Mouse (Mus musculus) heart, adult 2 months (tissue): ENCODE measurements at regions not wholly inside any gene's neighbourhood (a gene's known extent, or its start where the extent isn't known, plus 50 kb on each side); places are given as distances from the start of the nearest gene placed in this dataset.

ENCODE experiments used
- CTCF ChIP-seq: fragments of 200-600 bp; IDR thresholded peaks from 2 replicates; pipeline ENCODE4 v1.8.1; 2022; ENCODE audit warnings: antibody characterized with exemption, mild to moderate bottlenecking, moderate library complexity
- POLR2A ChIP-seq: fragments of 200-500 bp; IDR thresholded peaks from 2 replicates; pipeline ENCODE4 v1.6.1; 2011; ENCODE audit warnings: mild to moderate bottlenecking, low read depth, low read length, control low read depth; ENCODE audit not compliant: insufficient read depth

DNA sequence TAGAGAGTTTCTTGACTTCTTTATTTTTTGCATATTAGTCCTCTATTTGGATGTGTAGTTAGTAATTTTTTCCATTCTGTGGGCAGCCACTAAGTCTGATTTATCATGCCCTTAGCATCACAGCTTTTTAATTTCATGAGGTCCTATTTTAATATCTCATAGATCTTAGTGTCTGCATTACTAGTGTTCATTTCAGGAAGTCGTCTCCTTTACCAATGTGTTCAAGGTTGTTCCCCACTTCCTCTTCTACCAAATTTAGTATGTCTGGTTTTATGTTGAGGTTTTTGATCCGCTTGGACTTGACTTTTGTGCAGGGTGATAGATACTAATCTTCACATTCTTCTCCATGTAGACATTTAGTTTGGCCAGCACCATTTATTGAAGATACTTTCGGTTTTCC lies 221.2 kb downstream of the Chm start:
- TF ChIP-seq CTCF: no peak
- TF ChIP-seq POLR2A: no peak
